Mouse (Mus musculus) midbrain, embryonic 10.5 days (tissue): ENCODE data around the gene Cldn34c3. TPM values are rescaled to one million over a fixed set of nuclear protein-coding genes. Genes with fewer than 3 reads are reported as not detected.
"Not testable (repeated sequence)": the region's sequence is repeated elsewhere in the genome, so short reads cannot be mapped to it uniquely, and the experiment has no call there.

Source experiments
- DNase-seq: peaks from one replicate; pipeline ENCODE4 v3.0.0-alpha.2; 2017; ENCODE audit warnings: low spot score
- H3K27ac ChIP-seq: fragments of 300-500 bp; sonication (generic); replicated peaks from 2 replicates; pipeline ENCODE4 v1.5.1; 2016; ENCODE audit warnings: mild to moderate bottlenecking
- H3K27me3 ChIP-seq: fragments of 300-500 bp; sonication (generic); 2 replicates; pipeline ENCODE4 v1.6.1; 2016; ENCODE audit warnings: low read depth, mild to moderate bottlenecking; ENCODE audit not compliant: poor library complexity, severe bottlenecking
- H3K36me3 ChIP-seq: fragments of 300-500 bp; sonication (generic); 2 replicates; pipeline ENCODE4 v1.6.1; 2016; ENCODE audit warnings: mild to moderate bottlenecking, moderate library complexity
- H3K4me1 ChIP-seq: fragments of 300-500 bp; sonication (generic); 2 replicates; pipeline ENCODE4 v1.6.1; 2016
- H3K4me3 ChIP-seq: fragments of 300-500 bp; sonication (generic); 2 replicates; pipeline ENCODE4 v1.5.1; 2016; ENCODE audit warnings: mild to moderate bottlenecking, moderate library complexity
- H3K9me3 ChIP-seq: fragments of 300-500 bp; sonication (generic); replicated peaks from 2 replicates; pipeline ENCODE4 v1.6.1; 2016; ENCODE audit warnings: mild to moderate bottlenecking
- polyA plus RNA-seq: library from polyadenylated mRNA; unstranded; fragments of >200 nt; fragmentation: Nextera tagmentation; extraction: Ambion mirVana; gene quantifications from 2 replicates; pipeline ENCODE4 v1.2.1, GENCODE M21; 2016

Gene Cldn34c3
- not detected in 2 replicates for polyA plus RNA-seq

- H3K4me3 ChIP-seq, H3K4me1 ChIP-seq, H3K27ac ChIP-seq, DNase-seq, H3K9me3 ChIP-seq, H3K36me3 ChIP-seq, H3K27me3 ChIP-seq: not testable (repeated sequence)
These were observed at the start of gene Cldn34c3 for GRCm38 (mm10) chrX:123793365-123793764. Gene Cldn34c3, plus strand, starts transcription at chrX:123793665.

Other genes with a start within 250 kb of the Cldn34c3 start
- not detected in 2 replicates for gene Cldn34c2, start 212.0 kb upstream of the Cldn34c3 start, polyA plus RNA-seq
- not detected in 2 replicates for gene Gm17467, start 88.9 kb upstream of the Cldn34c3 start, polyA plus RNA-seq